Mouse (Mus musculus) kidney, embryonic 16.5 days (tissue): ENCODE results near the gene Casc1. TPM values are rescaled to one million over a fixed set of nuclear protein-coding genes. Genes with fewer than 3 reads are reported as not detected.
A peak's percentile ranks its signal among the peaks of the same experiment; 100 is the strongest.

Experiments
- ATAC-seq: fragments of 200-750 bp; cut with Nextera tagmentation; 2 replicates; pipeline ENCODE4 v1.8.0; 2017; ENCODE audit warnings: moderate TSS enrichment; ENCODE audit not compliant: low FRiP score, low TSS enrichment
- H3K27ac ChIP-seq: fragments of 300-500 bp; sonication (generic); 2 replicates; pipeline ENCODE4 v1.5.1; 2014; ENCODE audit warnings: low read length
- H3K27me3 ChIP-seq: fragments of 300-500 bp; sonication (generic); 2 replicates; pipeline ENCODE4 v1.6.1; 2014; ENCODE audit warnings: low read length, control low read depth, mixed read lengths; ENCODE audit not compliant: insufficient read depth
- H3K36me3 ChIP-seq: fragments of 300-500 bp; sonication (generic); 2 replicates; pipeline ENCODE4 v1.6.1; 2014; ENCODE audit warnings: low read length, control low read depth, mixed read lengths; ENCODE audit not compliant: insufficient read depth
- H3K4me1 ChIP-seq: fragments of 300-500 bp; sonication (generic); 2 replicates; pipeline ENCODE4 v1.6.1; 2014; ENCODE audit warnings: low read length, control low read depth, mixed read lengths; ENCODE audit not compliant: insufficient read depth
- H3K4me2 ChIP-seq: fragments of 300-500 bp; sonication (generic); replicated peaks from 2 replicates; pipeline ENCODE4 v1.6.1; 2014; ENCODE audit warnings: low read depth, low read length
- H3K4me3 ChIP-seq: fragments of 300-500 bp; sonication (generic); 2 replicates; pipeline ENCODE4 v1.5.1; 2014; ENCODE audit warnings: mild to moderate bottlenecking, low read length
- H3K9ac ChIP-seq: fragments of 300-500 bp; sonication (generic); replicated peaks from 2 replicates; pipeline ENCODE4 v1.6.1; 2014; ENCODE audit warnings: low read length
- H3K9me3 ChIP-seq: fragments of 300-500 bp; sonication (generic); 2 replicates; pipeline ENCODE4 v1.6.1; 2016; ENCODE audit warnings: low read length, control low read depth
- WGBS: fragments of 180-500 bp; shearing (Covaris S2); extraction: QIAGEN DNeasy Blood & Tissue Kit; methylation state at CpG from one replicate; pipeline ENCODE4 v1.1.7; 2014; 5-methylcytosine and 5-hydroxymethylcytosine counted together
- polyA plus RNA-seq: library from polyadenylated mRNA; unstranded; fragments of >200 nt; fragmentation: Nextera tagmentation; extraction: Ambion mirVana; gene quantifications from 2 replicates; pipeline ENCODE4 v1.2.1, GENCODE M21; 2015

Gene Casc1
- polyA plus RNA-seq, 1 experiment from 2014 or later, result 0.71 TPM

- H3K4me3 ChIP-seq, result no peak overlapping the region
- H3K9ac ChIP-seq, result no peak overlapping the region
- H3K9me3 ChIP-seq, result no peaks in the 10 kb centered on the region
- no peaks in the 10 kb centered on the region for H3K27me3 ChIP-seq
- 67% methylated on average over 10 of the region's 10 CpGs for WGBS
- H3K4me2 ChIP-seq, result no peak overlapping the region
- H3K27ac ChIP-seq, result no peak overlapping the region
- H3K36me3 ChIP-seq, result no peaks in the 10 kb centered on the region
- no peak for ATAC-seq
- H3K4me1 ChIP-seq, result peaks cover 3% of the 10 kb centered on the region; the same call in 1 of the 2 replicates
These were observed 5.7 kb downstream of the Casc1 start for GRCm38 (mm10) chr6:145205142-145205541.

GRCm38 (mm10) chr6:145204440-145204839 is 6.4 kb downstream of the Casc1 start:
- Histone ChIP-seq H3K4me3 (no peak overlapping the region), H3K4me2 (no peak overlapping the region), H3K9ac (no peak overlapping the region), H3K27ac (no peak overlapping the region), H3K27me3 (no peaks in the 10 kb centered on the region), H3K9me3 (no peaks in the 10 kb centered on the region), H3K36me3 (no peaks in the 10 kb centered on the region), H3K4me1 (no peaks in the 10 kb centered on the region)
- ATAC-seq, result no peak
- whole genome bisulfite sequencing, result 90% methylated on average over 6 of the region's 6 CpGs

GRCm38 (mm10) chr6:145202432-145203125 is 8.2 kb downstream of the Casc1 start:
- Histone ChIP-seq H3K4me3 (no peak overlapping the region), H3K9ac (no peak overlapping the region), H3K4me2 (no peak overlapping the region), H3K27ac (no peak overlapping the region), H3K4me1 (no peaks in the 10 kb centered on the region), H3K9me3 (no peaks in the 10 kb centered on the region), H3K36me3 (no peaks in the 10 kb centered on the region), H3K27me3 (no peaks in the 10 kb centered on the region)
- no peak for ATAC-seq
- 78% methylated on average over 13 of the region's 13 CpGs for WGBS

- no peak overlapping the region for H3K9ac ChIP-seq
- H3K36me3 ChIP-seq, result no peaks in the 10 kb centered on the region
- H3K27ac ChIP-seq, result no peak overlapping the region
- H3K9me3 ChIP-seq, result no peaks in the 10 kb centered on the region
- no peak for ATAC-seq
- H3K27me3 ChIP-seq, result no peaks in the 10 kb centered on the region
- 89% methylated on average over 8 of the region's 8 CpGs for WGBS
- H3K4me1 ChIP-seq, result no peaks in the 10 kb centered on the region
- H3K4me3 ChIP-seq, result no peak overlapping the region
- H3K4me2 ChIP-seq, result no peak overlapping the region
These were observed 12.7 kb downstream of the Casc1 start for GRCm38 (mm10) chr6:145197949-145198686.

DNA sequence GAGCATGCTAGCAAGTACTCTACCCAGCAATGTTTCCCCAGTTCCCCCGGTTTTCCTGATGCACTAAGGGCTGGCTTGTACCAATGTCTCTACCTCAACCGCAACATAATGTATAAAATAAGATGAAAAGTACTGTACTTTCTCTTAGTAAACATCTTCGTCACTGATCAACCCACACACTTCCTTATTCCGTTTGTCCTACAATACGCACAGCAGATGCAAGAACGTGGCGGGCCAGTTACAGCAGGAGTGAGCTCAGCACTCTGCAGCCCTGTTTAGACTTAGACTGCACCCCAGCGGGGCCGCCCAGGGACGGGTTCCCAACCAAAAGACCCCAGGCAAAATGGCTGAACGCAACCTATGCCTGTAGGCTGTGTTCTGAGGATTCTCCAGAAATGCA is 17.4 kb downstream of the Casc1 start:
- Histone ChIP-seq H3K4me2 (no peak overlapping the region), H3K9me3 (no peaks in the 10 kb centered on the region), H3K4me3 (no peak overlapping the region), H3K36me3 (no peaks in the 10 kb centered on the region), H3K27me3 (no peaks in the 10 kb centered on the region), H3K9ac (no peak overlapping the region), H3K27ac (no peak overlapping the region), H3K4me1 (no peaks in the 10 kb centered on the region)
- 78% methylated on average over 11 of the region's 11 CpGs for WGBS
- no peak for ATAC-seq

DNA sequence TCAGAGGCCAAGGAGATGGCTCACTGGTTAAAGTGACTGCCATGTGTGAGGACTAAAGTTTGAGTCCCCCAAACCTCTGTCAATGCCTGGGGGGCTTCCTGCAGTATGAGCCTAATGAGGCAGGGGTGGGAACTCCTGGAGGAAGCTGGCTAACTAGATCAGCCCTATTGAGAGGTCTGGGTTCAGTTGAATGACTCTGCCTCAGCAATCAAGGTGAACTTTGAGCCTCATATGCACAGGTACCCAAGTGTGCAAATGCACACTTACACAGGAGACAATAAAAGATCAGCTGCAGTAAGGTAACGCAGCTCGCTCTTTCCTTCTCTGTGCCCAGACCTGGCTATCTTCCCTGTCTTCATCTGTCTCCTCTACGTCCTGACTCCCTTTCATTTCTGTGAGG is 17.8 kb downstream of the Casc1 start:
- Histone ChIP-seq H3K4me1 (no peaks in the 10 kb centered on the region), H3K27me3 (no peaks in the 10 kb centered on the region), H3K4me2 (no peak overlapping the region), H3K36me3 (no peaks in the 10 kb centered on the region), H3K4me3 (no peak overlapping the region), H3K9me3 (no peaks in the 10 kb centered on the region), H3K9ac (no peak overlapping the region), H3K27ac (no peak overlapping the region)
- 84% methylated on average over 3 of the region's 3 CpGs for WGBS
- ATAC-seq, result no peak

DNA sequence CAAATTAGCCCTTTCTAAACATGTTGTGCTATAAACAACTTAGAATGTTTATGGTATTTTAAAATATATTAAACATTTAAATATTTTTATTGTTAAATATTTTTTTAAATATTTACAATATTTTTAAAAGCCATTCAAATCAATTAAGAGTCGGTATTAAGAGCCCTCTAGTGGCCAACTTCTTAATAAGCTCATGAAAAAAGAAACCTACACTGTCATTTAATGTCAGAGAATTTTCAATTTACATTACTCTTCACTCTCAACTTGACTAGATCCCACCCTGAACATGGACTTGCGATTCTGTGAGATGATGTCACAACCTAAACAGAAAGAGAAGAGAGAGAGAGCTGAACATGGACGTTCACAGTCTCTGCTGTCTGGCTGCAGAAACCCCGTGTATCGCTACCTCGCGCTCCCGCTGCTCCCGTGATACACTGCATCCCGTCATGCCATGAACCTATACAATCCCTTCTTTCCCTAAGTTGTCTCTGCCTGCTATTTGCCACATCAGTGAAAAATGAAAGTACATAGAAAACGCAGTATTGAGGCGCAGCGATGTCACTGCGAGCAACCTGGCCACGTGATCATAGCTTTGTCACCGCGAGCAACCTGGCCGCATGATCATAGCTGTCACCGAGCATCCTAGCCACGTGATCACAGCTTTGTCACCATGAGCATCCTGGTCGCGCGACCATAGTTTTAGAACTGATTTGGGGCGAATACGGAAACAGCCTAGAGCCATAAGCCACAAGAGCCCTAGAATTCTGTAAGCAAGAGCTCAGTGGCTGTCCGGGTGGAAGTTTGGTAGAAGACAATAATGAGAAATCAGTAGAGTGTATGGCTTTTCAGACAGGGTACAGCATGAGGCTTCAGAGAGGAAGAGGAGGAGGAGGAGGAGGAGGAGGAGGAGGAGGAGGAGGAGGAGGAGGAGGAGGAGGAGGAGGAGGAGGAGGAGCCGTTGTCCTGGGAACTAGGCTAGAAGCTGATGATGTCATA is 23.4 kb downstream of the Casc1 start:
- H3K4me2 ChIP-seq, result peak overlapping the region; percentile 56
- no peak overlapping the region for H3K27ac ChIP-seq
- WGBS, result 50% methylated on average over 27 of the region's 27 CpGs
- H3K9ac ChIP-seq, result peak overlapping the region; percentile 24
- no peaks in the 10 kb centered on the region for H3K4me1 ChIP-seq
- no peaks in the 10 kb centered on the region for H3K27me3 ChIP-seq
- ATAC-seq, result no peak
- H3K36me3 ChIP-seq, result no peaks in the 10 kb centered on the region
- H3K4me3 ChIP-seq, result peak overlapping the region; percentile 37
- H3K9me3 ChIP-seq, result no peaks in the 10 kb centered on the region

- WGBS, result 97% methylated on average over 1 of the region's 1 CpGs
- Histone ChIP-seq H3K4me2 (no peak overlapping the region), H3K9me3 (no peaks in the 10 kb centered on the region)
These were observed 24.7 kb downstream of the Casc1 start for GRCm38 (mm10) chr6:145186096-145186495.

DNA sequence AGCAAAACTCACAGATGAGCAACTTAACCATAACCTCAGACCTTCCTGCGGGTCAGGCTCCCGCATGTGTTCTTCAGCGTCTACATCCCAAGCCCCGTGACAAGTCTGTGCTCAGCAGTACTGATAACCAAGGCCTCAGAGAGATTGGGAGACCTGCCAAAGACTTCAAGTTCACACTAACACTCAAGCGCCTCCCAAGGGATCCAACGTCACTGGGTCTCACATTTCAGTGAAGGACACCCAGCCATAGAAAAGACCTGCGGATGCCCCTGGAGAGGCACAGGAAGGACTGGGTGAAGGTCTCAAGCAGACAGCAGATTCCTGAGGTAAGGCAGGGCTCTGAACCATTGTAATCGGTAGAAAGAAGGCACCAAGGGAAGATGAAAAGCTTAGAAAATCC is 28.8 kb downstream of the Casc1 start:
- Histone ChIP-seq H3K9me3 (no peaks in the 10 kb centered on the region), H3K4me2 (no peak overlapping the region), H3K27me3 (no peaks in the 10 kb centered on the region), H3K27ac (no peak overlapping the region), H3K36me3 (no peaks in the 10 kb centered on the region), H3K4me1 (no peaks in the 10 kb centered on the region), H3K4me3 (no peak overlapping the region), H3K9ac (no peak overlapping the region)
- no peak for ATAC-seq
- WGBS, result 63% methylated on average over 8 of the region's 8 CpGs

More at GRCm38 (mm10) chr6:145186096-145186495, 24.7 kb downstream of the Casc1 start:
- no peak overlapping the region for H3K9ac ChIP-seq
- no peaks in the 10 kb centered on the region for H3K36me3 ChIP-seq
- no peak overlapping the region for H3K4me3 ChIP-seq
- no peaks in the 10 kb centered on the region for H3K4me1 ChIP-seq
- H3K27me3 ChIP-seq, result no peaks in the 10 kb centered on the region
- no peak overlapping the region for H3K27ac ChIP-seq
- no peak for ATAC-seq
